Mouse (Mus musculus): Measurements from ENCODE around the gene Eif5. TPM values are rescaled to one million over a fixed set of nuclear protein-coding genes. Genes with fewer than 3 reads are reported as not detected.

Gene Eif5
- polyA plus RNA-seq, 1 experiment from 2014 or later, result 418 TPM

GRCm38 (mm10) chr12:111535281-111535680, 2.5 kb upstream of the Eif5 start:
- Histone ChIP-seq H3K9ac (ENCODE audit: low read length) (no peak overlapping the region), H3K4me2 (ENCODE audit: low read depth, low read length) (no peak overlapping the region), H3K27ac (ENCODE audit: low read length) (no peak overlapping the region), H3K27me3 (ENCODE audit: control insufficient read depth, insufficient read depth, low read depth, low read length) (no peaks in the 10 kb centered on the region), H3K36me3 (ENCODE audit: control insufficient read depth, insufficient read depth, low read length) (peaks cover 7% of the 10 kb centered on the region; the same call in 1 of the 2 replicates), H3K9me3 (ENCODE audit: control insufficient read depth, low read length) (no peaks in the 10 kb centered on the region), H3K4me3 (ENCODE audit: low read length) (no peak overlapping the region), H3K4me1 (replicated peaks; ENCODE audit: control insufficient read depth, insufficient read depth, low read length) (peaks cover 19% of the 10 kb centered on the region)
- no peak for ATAC-seq (ENCODE audit: low read depth)
- WGBS, result 50% methylated on average over 6 of the region's 6 CpGs

- Histone ChIP-seq H3K9ac (ENCODE audit: low read length) (no peak overlapping the region), H3K36me3 (ENCODE audit: control insufficient read depth, insufficient read depth, low read length) (peaks cover 11% of the 10 kb centered on the region; the same call in 1 of the 2 replicates), H3K9me3 (ENCODE audit: control insufficient read depth, low read length) (no peaks in the 10 kb centered on the region), H3K4me1 (replicated peaks; ENCODE audit: control insufficient read depth, insufficient read depth, low read length) (peaks cover 19% of the 10 kb centered on the region), H3K27ac (ENCODE audit: low read length) (no peak overlapping the region), H3K4me3 (ENCODE audit: low read length) (no peak overlapping the region), H3K27me3 (ENCODE audit: control insufficient read depth, insufficient read depth, low read depth, low read length) (no peaks in the 10 kb centered on the region), H3K4me2 (ENCODE audit: low read depth, low read length) (no peak overlapping the region)
- WGBS, result 62% methylated on average over 5 of the region's 5 CpGs
- no peak for ATAC-seq (ENCODE audit: low read depth)
These were observed 2.1 kb upstream of the Eif5 start for GRCm38 (mm10) chr12:111535762-111536161.

GRCm38 (mm10) chr12:111536746-111537145, 1.1 kb upstream of the Eif5 start:
- peaks cover 20% of the 10 kb centered on the region for H3K36me3 ChIP-seq (ENCODE audit: control insufficient read depth, insufficient read depth, low read length)
- peak overlapping the region; percentile 69 for H3K4me2 ChIP-seq (ENCODE audit: low read depth, low read length)
- no peaks in the 10 kb centered on the region for H3K27me3 ChIP-seq (ENCODE audit: control insufficient read depth, insufficient read depth, low read depth, low read length)
- ATAC-seq (ENCODE audit: low read depth), result no peak
- H3K9me3 ChIP-seq (ENCODE audit: control insufficient read depth, low read length), result no peaks in the 10 kb centered on the region
- peak overlapping the region; percentile 97 for H3K4me3 ChIP-seq (ENCODE audit: low read length)
- peaks cover 19% of the 10 kb centered on the region for H3K4me1 ChIP-seq (replicated peaks; ENCODE audit: control insufficient read depth, insufficient read depth, low read length)
- no peak overlapping the region; the same call in 1 of the 2 replicates for H3K27ac ChIP-seq (ENCODE audit: low read length)
- 51% methylated on average over 4 of the region's 4 CpGs for WGBS
- peak overlapping the region; percentile 99 for H3K9ac ChIP-seq (ENCODE audit: low read length)

GRCm38 (mm10) chr12:111537341-111537740, 475 bp upstream of the Eif5 start:
- peak overlapping the region; percentile 99 for H3K9ac ChIP-seq (ENCODE audit: low read length)
- under 1% methylated on average over 22 of the region's 22 CpGs for WGBS
- H3K9me3 ChIP-seq (ENCODE audit: control insufficient read depth, low read length), result no peaks in the 10 kb centered on the region
- H3K4me1 ChIP-seq (replicated peaks; ENCODE audit: control insufficient read depth, insufficient read depth, low read length), result peaks cover 19% of the 10 kb centered on the region
- peak; percentile 38; the same call in 1 of the 2 replicates for ATAC-seq (ENCODE audit: low read depth)
- peaks cover 25% of the 10 kb centered on the region for H3K36me3 ChIP-seq (ENCODE audit: control insufficient read depth, insufficient read depth, low read length)
- peak overlapping the region; percentile 97 for H3K4me3 ChIP-seq (ENCODE audit: low read length)
- H3K27me3 ChIP-seq (ENCODE audit: control insufficient read depth, insufficient read depth, low read depth, low read length), result no peaks in the 10 kb centered on the region
- peak overlapping the region; percentile 69 for H3K4me2 ChIP-seq (ENCODE audit: low read depth, low read length)
- peak overlapping the region; percentile 82 for H3K27ac ChIP-seq (ENCODE audit: low read length)

GRCm38 (mm10) chr12:111538292-111539040, 650 bp downstream of the Eif5 start:
- under 1% methylated on average over 96 of the region's 111 CpGs for WGBS
- Histone ChIP-seq H3K4me3 (ENCODE audit: low read length) (peak overlapping the region; percentile 97), H3K4me1 (replicated peaks; ENCODE audit: control insufficient read depth, insufficient read depth, low read length) (peaks cover 19% of the 10 kb centered on the region)

GRCm38 (mm10) chr12:111539041-111539345, 1.2 kb downstream of the Eif5 start:
- ATAC-seq (ENCODE audit: low read depth), result no peak
- Histone ChIP-seq H3K4me1 (replicated peaks; ENCODE audit: control insufficient read depth, insufficient read depth, low read length) (peaks cover 19% of the 10 kb centered on the region), H3K9ac (ENCODE audit: low read length) (peak overlapping the region; percentile 98), H3K9me3 (ENCODE audit: control insufficient read depth, low read length) (no peaks in the 10 kb centered on the region), H3K4me2 (ENCODE audit: low read depth, low read length) (peak overlapping the region; percentile 71), H3K27me3 (ENCODE audit: control insufficient read depth, insufficient read depth, low read depth, low read length) (no peaks in the 10 kb centered on the region), H3K4me3 (ENCODE audit: low read length) (peak overlapping the region; percentile 97), H3K27ac (ENCODE audit: low read length) (peak overlapping the region; percentile 98), H3K36me3 (ENCODE audit: control insufficient read depth, insufficient read depth, low read length) (peaks cover 40% of the 10 kb centered on the region)
- WGBS, result 1% methylated on average over 18 of the region's 18 CpGs

More at GRCm38 (mm10) chr12:111538292-111539040, 650 bp downstream of the Eif5 start:
- H3K27me3 ChIP-seq (ENCODE audit: control insufficient read depth, insufficient read depth, low read depth, low read length), result no peaks in the 10 kb centered on the region
- peaks cover 35% of the 10 kb centered on the region for H3K36me3 ChIP-seq (ENCODE audit: control insufficient read depth, insufficient read depth, low read length)
- H3K4me2 ChIP-seq (ENCODE audit: low read depth, low read length), result peak overlapping the region; percentile 71
- H3K27ac ChIP-seq (ENCODE audit: low read length), result peak overlapping the region; percentile 98
- no peaks in the 10 kb centered on the region for H3K9me3 ChIP-seq (ENCODE audit: control insufficient read depth, low read length)
- peak; percentile 72 for ATAC-seq (ENCODE audit: low read depth)
- H3K9ac ChIP-seq (ENCODE audit: low read length), result peak overlapping the region; percentile 98

GRCm38 (mm10) chr12:111547070-111547469, 9.3 kb downstream of the Eif5 start:
- Histone ChIP-seq H3K27ac (ENCODE audit: low read length) (no peak overlapping the region), H3K9ac (ENCODE audit: low read length) (no peak overlapping the region), H3K36me3 (ENCODE audit: control insufficient read depth, insufficient read depth, low read length) (peaks cover 39% of the 10 kb centered on the region), H3K4me1 (replicated peaks; ENCODE audit: control insufficient read depth, insufficient read depth, low read length) (no peaks in the 10 kb centered on the region), H3K27me3 (ENCODE audit: control insufficient read depth, insufficient read depth, low read depth, low read length) (no peaks in the 10 kb centered on the region), H3K4me2 (ENCODE audit: low read depth, low read length) (no peak overlapping the region), H3K4me3 (ENCODE audit: low read length) (no peak overlapping the region), H3K9me3 (ENCODE audit: control insufficient read depth, low read length) (no peaks in the 10 kb centered on the region)
- WGBS, result 83% methylated on average over 3 of the region's 3 CpGs
- ATAC-seq (ENCODE audit: low read depth), result no peak

- H3K36me3 ChIP-seq (ENCODE audit: control insufficient read depth, insufficient read depth, low read length), result peaks cover 24% of the 10 kb centered on the region
- H3K9ac ChIP-seq (ENCODE audit: low read length), result no peak overlapping the region
- H3K4me1 ChIP-seq (replicated peaks; ENCODE audit: control insufficient read depth, insufficient read depth, low read length), result no peaks in the 10 kb centered on the region
- H3K4me2 ChIP-seq (ENCODE audit: low read depth, low read length), result no peak overlapping the region
- WGBS, result 70% methylated on average over 2 of the region's 2 CpGs
- no peaks in the 10 kb centered on the region for H3K9me3 ChIP-seq (ENCODE audit: control insufficient read depth, low read length)
- H3K27me3 ChIP-seq (ENCODE audit: control insufficient read depth, insufficient read depth, low read depth, low read length), result no peaks in the 10 kb centered on the region
- ATAC-seq (ENCODE audit: low read depth), result no peak
- H3K27ac ChIP-seq (ENCODE audit: low read length), result no peak overlapping the region
- H3K4me3 ChIP-seq (ENCODE audit: low read length), result no peak overlapping the region
These were observed 10.9 kb downstream of the Eif5 start for GRCm38 (mm10) chr12:111548555-111549289.

GRCm38 (mm10) chr12:111550679-111551078, 12.9 kb downstream of the Eif5 start:
- peaks cover 15% of the 10 kb centered on the region for H3K36me3 ChIP-seq (ENCODE audit: control insufficient read depth, insufficient read depth, low read length)
- H3K9ac ChIP-seq (ENCODE audit: low read length), result no peak overlapping the region
- no peak overlapping the region for H3K4me3 ChIP-seq (ENCODE audit: low read length)
- WGBS, result 47% methylated on average over 1 of the region's 1 CpGs
- H3K27ac ChIP-seq (ENCODE audit: low read length), result no peak overlapping the region
- no peak for ATAC-seq (ENCODE audit: low read depth)
- no peak overlapping the region for H3K4me2 ChIP-seq (ENCODE audit: low read depth, low read length)
- no peaks in the 10 kb centered on the region for H3K9me3 ChIP-seq (ENCODE audit: control insufficient read depth, low read length)
- no peaks in the 10 kb centered on the region for H3K4me1 ChIP-seq (replicated peaks; ENCODE audit: control insufficient read depth, insufficient read depth, low read length)
- no peaks in the 10 kb centered on the region for H3K27me3 ChIP-seq (ENCODE audit: control insufficient read depth, insufficient read depth, low read depth, low read length)

Data from lung, embryonic 16.5 days (tissue).